Mouse (Mus musculus) cortical plate, adult 2 months (tissue): ENCODE data around the gene Acvr1. TPM values are rescaled to one million over a fixed set of nuclear protein-coding genes. Genes with fewer than 3 reads are reported as not detected.
A peak's percentile ranks its signal among the peaks of the same experiment; 100 is the strongest.

Source experiments
- H3K27ac ChIP-seq: fragments of 200-500 bp; 2 replicates; pipeline ENCODE4 v1.5.1; 2012; ENCODE audit warnings: low read length, control low read depth, inconsistent platforms; ENCODE audit not compliant: insufficient read depth
- H3K4me1 ChIP-seq: fragments of 200-500 bp; 2 replicates; pipeline ENCODE4 v1.6.1; 2011; ENCODE audit warnings: low read length; ENCODE audit not compliant: control insufficient read depth, insufficient read depth
- H3K4me3 ChIP-seq: fragments of 200-500 bp; 2 replicates; pipeline ENCODE4 v1.5.1; 2011; ENCODE audit warnings: mild to moderate bottlenecking, low read length, control low read depth; ENCODE audit not compliant: insufficient read depth
- CTCF ChIP-seq: fragments of 200-500 bp; IDR thresholded peaks from 2 replicates; pipeline ENCODE4 v1.5.1; 2011; ENCODE audit warnings: mild to moderate bottlenecking, control low read depth, low read length; ENCODE audit not compliant: insufficient read depth; ENCODE audit errors: extremely low read depth
- POLR2A ChIP-seq: fragments of 200-500 bp; IDR thresholded peaks from 2 replicates; pipeline ENCODE4 v1.6.1; 2011; ENCODE audit warnings: mild to moderate bottlenecking, low read length, control low read depth; ENCODE audit not compliant: insufficient read depth; ENCODE audit errors: extremely low read depth
- polyA plus RNA-seq: library from polyadenylated mRNA; depleted of rRNA; stranded (reverse); fragments of >200 nt; gene quantifications from 2 replicates; pipeline ENCODE4 v1.2.3, GENCODE M21; 2012

Acvr1 gene
- polyA plus RNA-seq, 1 experiment: 19.5 TPM

DNA sequence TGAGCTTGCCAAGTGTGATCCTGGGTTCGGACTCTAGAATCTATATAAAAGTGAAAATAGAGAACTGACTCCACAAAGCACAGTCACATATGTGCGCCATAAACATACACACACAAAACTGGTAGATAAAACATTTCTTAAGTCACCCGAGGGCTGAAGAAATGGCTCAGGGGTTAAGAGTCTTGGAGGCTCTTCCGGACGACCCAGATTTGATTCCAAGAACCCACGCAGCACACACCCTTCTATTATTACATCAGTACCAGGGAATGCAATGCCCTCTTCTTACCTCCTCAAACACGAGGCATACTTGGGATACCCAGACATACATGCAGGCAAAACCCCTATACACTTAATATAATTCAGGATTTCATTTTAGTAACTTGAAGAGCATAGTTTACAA, 97.1 kb downstream of the Acvr1 start, which contains the start of gene Gm17409:
Gene Gm17409, plus strand, starts transcription at position 301 of the 400 bp plus-strand sequence.
- Histone ChIP-seq H3K27ac (no peak within 1 kb of the TSS), H3K4me1 (no peaks in the 10 kb centered on the region), H3K4me3 (no peak within 1 kb of the TSS)
- no peak for TF ChIP-seq POLR2A
- TF ChIP-seq CTCF: no peak

DNA sequence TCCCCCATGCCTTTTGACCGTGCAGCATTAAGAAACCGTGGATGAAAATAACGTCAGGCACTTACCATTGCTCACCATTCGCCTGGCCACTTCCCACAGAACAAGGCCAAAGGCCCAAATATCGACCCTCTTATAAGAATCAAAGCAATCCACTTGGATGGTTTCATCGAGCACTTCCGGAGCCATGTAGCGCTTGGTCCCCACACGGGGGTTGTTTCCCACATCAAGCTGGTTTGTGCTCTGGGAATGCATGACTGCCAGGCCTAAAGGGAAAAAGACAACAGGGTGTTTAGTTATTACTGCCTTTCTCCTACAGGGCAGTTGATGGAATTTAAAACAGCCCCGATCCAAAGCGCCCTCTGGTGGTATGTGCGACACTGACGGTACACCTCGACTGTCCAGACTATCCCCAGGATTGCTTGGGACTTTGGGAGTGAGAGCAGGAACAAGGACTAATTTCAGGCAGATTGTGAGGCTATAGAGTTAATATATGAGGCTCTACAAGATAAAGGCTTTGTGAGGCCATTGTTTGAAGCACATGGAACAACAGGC, 108.1 kb downstream of the Acvr1 start:
- peaks cover 2% of the 10 kb centered on the region; the same call in 1 of the 2 replicates for H3K4me1 ChIP-seq
- no peak overlapping the region for H3K4me3 ChIP-seq
- TF ChIP-seq POLR2A (no peak), CTCF (peak; percentile 72)
- no peak overlapping the region for H3K27ac ChIP-seq

DNA sequence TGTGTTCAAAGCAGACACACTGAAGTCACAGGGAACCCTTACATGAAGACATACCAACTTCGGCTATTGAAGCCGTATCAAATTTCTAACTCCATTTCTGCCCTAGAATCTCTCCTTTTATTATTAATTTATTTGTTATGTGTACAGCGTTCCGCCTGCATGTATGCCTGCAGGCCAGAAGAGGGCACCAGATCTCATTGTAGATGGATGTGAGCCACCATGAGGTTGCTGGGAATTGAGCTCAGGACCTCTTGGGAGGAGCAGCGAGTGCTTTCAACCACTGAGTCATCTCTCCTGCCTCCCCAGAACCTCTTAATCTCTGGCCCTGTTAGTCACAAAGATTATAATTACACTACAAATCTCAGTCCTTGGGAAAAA, 109.5 kb downstream of the Acvr1 start:
- no peak for TF ChIP-seq POLR2A
- 0 out of 2 replicates have a peak, but pooled peaks have one; percentile 3 for TF ChIP-seq CTCF
- Histone ChIP-seq H3K4me1 (peaks cover 4% of the 10 kb centered on the region; the same call in 1 of the 2 replicates), H3K27ac (no peak overlapping the region), H3K4me3 (no peak overlapping the region)

DNA sequence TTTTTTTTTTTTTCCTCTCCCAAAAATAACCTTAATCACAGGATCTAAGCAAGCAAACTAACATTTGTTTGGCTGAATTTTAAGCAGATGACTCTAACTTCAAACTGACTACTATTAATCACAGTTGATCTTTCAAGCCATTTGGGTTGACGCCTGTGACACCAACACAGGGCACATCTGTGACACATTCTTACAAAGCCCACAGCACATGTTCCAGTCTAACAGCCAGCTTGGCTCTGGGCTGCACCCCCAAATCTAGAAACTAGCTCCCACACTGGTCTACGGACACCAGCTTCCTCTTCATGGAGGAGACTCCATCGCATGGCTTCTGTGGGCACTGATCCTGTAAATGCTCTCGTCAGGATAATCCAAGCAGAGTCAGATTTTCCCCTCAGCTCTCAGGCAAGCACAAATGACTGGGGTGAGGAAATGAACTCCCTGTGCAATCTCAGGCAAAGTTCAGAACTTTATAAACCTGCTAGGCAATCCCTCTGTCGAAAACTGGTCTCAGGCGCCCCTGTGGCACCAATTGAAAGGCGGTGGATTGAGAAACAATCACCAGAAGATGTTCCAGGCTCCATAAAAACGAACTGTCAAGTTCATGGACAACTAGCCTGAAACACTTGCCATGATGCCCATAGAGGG, 110.0 kb downstream of the Acvr1 start:
- Histone ChIP-seq H3K27ac (no peak overlapping the region), H3K4me1 (peaks cover 4% of the 10 kb centered on the region; the same call in 1 of the 2 replicates), H3K4me3 (no peak overlapping the region)
- TF ChIP-seq POLR2A (no peak), CTCF (no peak)

DNA sequence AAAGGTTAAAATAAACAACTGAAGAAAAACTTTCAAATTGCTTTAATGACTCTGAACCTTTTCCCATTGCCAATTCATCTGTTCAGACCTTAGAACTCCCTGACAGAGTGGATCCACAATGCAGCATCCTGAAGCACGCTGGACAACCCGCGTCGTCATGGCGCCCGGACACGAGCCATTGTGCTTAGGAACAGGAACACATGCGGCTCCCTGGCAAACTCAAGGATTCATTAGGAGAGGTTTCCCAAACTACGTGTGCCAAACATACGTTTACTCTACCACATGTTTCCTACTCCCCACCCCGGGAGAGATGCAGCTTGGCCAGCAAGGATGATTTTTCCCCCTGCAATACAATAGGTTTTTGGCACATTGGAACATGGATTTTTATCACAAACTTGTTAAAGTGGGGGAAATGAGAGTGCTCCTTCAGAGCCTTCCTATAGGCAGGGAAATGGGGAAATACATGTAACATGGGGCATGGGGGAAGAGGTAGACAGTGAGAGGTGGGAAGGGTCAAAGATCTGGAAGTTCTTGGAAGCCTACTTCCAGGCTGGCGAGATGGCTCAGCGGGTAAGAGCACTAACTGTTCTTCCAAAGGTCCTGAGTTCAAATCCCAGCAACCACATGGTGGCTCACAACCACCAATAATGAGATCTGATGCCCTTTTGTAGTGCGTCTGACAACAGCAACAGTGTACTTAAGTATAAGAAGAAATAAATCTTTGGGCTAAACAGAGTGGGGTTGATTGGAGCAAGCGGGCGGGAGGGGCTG, 112.7 kb downstream of the Acvr1 start:
- TF ChIP-seq CTCF: no peak
- no peak for TF ChIP-seq POLR2A
- Histone ChIP-seq H3K4me1 (peaks cover 4% of the 10 kb centered on the region; the same call in 1 of the 2 replicates), H3K27ac (no peak overlapping the region), H3K4me3 (no peak overlapping the region)

DNA sequence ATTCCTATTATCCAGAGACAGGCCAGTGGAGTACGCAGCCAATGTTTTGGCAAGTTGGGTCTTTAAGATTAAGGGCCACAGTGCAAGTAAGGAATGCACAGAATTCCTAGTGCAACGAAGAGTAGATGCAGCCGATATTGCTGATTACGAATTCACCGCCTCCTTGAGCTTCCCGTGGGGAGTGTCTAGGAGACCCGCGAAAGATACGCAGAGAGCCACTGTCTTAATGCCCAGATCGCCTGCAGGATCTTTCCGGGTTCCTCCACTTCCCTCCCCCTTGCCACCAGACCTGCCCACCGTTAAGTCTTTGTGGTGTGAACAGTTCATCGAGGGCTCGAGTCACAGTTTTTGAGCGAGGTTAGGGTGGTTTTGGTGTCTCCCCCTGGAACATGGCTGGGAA, 120.0 kb downstream of the Acvr1 start:
- no peak overlapping the region for H3K4me3 ChIP-seq
- no peak for TF ChIP-seq CTCF
- no peak for TF ChIP-seq POLR2A

DNA sequence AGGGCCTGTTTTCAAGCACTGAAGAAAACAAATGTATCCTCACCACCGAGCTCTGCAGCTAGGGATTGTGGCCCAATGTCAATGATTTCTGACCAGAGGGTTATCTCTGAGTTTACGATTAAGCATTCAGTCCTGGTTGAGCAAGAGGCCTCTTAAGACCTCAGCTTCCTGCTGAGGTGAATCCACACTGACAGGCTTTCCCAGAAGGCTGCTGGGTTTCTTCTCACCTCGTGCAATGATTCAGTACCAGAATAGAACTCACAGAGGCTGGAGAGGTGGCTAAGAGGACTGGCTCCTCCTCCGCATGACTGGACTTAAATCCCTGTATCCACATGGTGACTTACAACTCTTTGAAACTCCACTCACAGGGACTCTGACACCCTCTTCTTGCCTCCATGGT, 123.8 kb downstream of the Acvr1 start:
- TF ChIP-seq CTCF: no peak
- no peak for TF ChIP-seq POLR2A
- Histone ChIP-seq H3K4me1 (no peaks in the 10 kb centered on the region), H3K4me3 (no peak overlapping the region), H3K27ac (no peak overlapping the region)

More for the DNA sequence above, 120.0 kb downstream of the Acvr1 start:
- no peaks in the 10 kb centered on the region for H3K4me1 ChIP-seq
- no peak overlapping the region for H3K27ac ChIP-seq

DNA sequence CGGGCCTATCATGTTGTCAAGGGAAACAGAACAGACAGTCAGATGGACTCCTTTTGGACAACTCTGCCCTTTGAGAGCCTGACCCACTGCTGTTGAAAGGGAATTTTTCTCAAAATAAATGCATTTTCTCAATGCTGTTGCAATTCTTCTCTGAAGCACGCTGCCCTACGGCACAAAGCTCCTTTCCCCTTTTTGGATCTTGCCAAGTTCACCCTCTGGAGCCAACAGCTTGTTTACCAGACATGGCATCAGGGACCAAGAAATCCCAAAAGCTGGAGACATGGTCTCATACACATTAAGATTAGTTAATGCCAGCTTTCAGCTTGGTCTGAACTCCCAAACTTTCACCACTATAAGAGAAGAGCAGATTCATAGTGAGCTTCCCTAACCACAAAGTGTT, 130.0 kb downstream of the Acvr1 start:
- Histone ChIP-seq H3K27ac (no peak overlapping the region), H3K4me1 (no peaks in the 10 kb centered on the region), H3K4me3 (no peak overlapping the region)
- TF ChIP-seq POLR2A (no peak), CTCF (no peak)

DNA sequence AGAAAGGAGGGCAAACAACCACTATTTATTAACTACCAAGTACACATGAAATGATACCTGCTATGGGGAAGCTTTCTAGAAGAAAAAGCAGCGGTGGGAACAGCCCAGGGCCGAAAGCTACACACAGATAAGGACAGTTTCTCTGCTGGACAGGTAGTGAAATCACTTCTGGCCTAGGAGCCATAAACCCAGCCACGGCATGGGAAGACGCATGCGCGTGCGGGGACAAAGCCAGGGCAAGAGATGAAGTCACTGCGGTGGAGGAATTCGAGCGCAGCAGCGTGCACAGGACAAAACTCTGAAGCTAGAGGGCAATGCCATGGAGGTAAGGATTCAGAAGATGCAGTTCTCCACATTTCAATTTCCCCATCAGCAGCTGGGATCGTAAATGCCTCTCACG, 131.4 kb downstream of the Acvr1 start:
- H3K27ac ChIP-seq: no peak overlapping the region
- H3K4me1 ChIP-seq: no peaks in the 10 kb centered on the region
- no peak for TF ChIP-seq POLR2A
- no peak for TF ChIP-seq CTCF
- no peak overlapping the region for H3K4me3 ChIP-seq
